Mouse (Mus musculus) C2C12 (cell line): ENCODE measurements around the gene Slc7a1.
A peak's percentile ranks its signal among the peaks of the same experiment; 100 is the strongest.

ENCODE experiments used
- CTCF ChIP-seq: IDR thresholded peaks from one replicate; pipeline ENCODE4 v1.5.1; 2011; ENCODE audit not compliant: control insufficient read depth, insufficient read depth, insufficient read length
- FOSL1 ChIP-seq: IDR thresholded peaks from one replicate; pipeline ENCODE4 v1.8.0; 2011; ENCODE audit warnings: mild to moderate bottlenecking, low read length; ENCODE audit not compliant: poor library complexity, insufficient read depth, severe bottlenecking
- MAX ChIP-seq: IDR thresholded peaks from one replicate; pipeline ENCODE4 v1.6.1; 2011; ENCODE audit warnings: mild to moderate bottlenecking, control low read depth
- MYOD1 ChIP-seq: IDR thresholded peaks from one replicate; pipeline ENCODE4 v1.6.1; 2011; ENCODE audit warnings: low read depth; ENCODE audit not compliant: control insufficient read depth, insufficient read length
- MYOG ChIP-seq: IDR thresholded peaks from one replicate; pipeline ENCODE4 v1.6.1; 2011; ENCODE audit not compliant: control insufficient read depth, insufficient read length; ENCODE audit errors: extremely low read depth
- USF1 ChIP-seq: IDR thresholded peaks from one replicate; pipeline ENCODE4 v1.6.1; 2011; ENCODE audit warnings: low read depth, mild to moderate bottlenecking, control low read depth, moderate library complexity

- TF ChIP-seq CTCF (peak; percentile 22), USF1 (no peak), MAX (no peak), MYOG (no peak), MYOD1 (no peak), FOSL1 (no peak)
Observed at GRCm38 (mm10) chr5:148346543-148346942, 53.2 kb downstream of the Slc7a1 start.
